Mouse (Mus musculus) hindbrain, embryonic 11.5 days (tissue): ENCODE results near the gene Mpg. TPM values are rescaled to one million over a fixed set of nuclear protein-coding genes. Genes with fewer than 3 reads are reported as not detected.
"Not testable (repeated sequence)": the region's sequence is repeated elsewhere in the genome, so short reads cannot be mapped to it uniquely, and the experiment has no call there.

ENCODE experiments used
- ATAC-seq: fragments of 200-750 bp; cut with Nextera tagmentation; 2 replicates; pipeline ENCODE4 v1.8.0; 2017; ENCODE audit warnings: mild to moderate bottlenecking, moderate TSS enrichment, moderate library complexity; ENCODE audit not compliant: low FRiP score
- DNase-seq: peaks from one replicate; pipeline ENCODE4 v3.0.0-alpha.2; 2015; ENCODE audit warnings: low spot score
- H3K27ac ChIP-seq: fragments of 300-500 bp; sonication (generic); 2 replicates; pipeline ENCODE4 v1.5.1; 2014; ENCODE audit warnings: mild to moderate bottlenecking, low read depth, low read length
- H3K27me3 ChIP-seq: fragments of 300-500 bp; sonication (generic); 2 replicates; pipeline ENCODE4 v1.6.1; 2014; ENCODE audit warnings: mild to moderate bottlenecking, low read length, moderate library complexity, mixed read lengths; ENCODE audit not compliant: control insufficient read depth, insufficient read depth
- H3K36me3 ChIP-seq: fragments of 300-500 bp; sonication (generic); 2 replicates; pipeline ENCODE4 v1.6.1; 2014; ENCODE audit warnings: mild to moderate bottlenecking, low read length, moderate library complexity, mixed read lengths; ENCODE audit not compliant: control insufficient read depth, insufficient read depth
- H3K4me1 ChIP-seq: fragments of 300-500 bp; sonication (generic); replicated peaks from 2 replicates; pipeline ENCODE4 v1.6.1; 2014; ENCODE audit warnings: low read length, mixed read lengths; ENCODE audit not compliant: control insufficient read depth, insufficient read depth
- H3K4me2 ChIP-seq: fragments of 300-500 bp; sonication (generic); replicated peaks from 2 replicates; pipeline ENCODE4 v1.6.1; 2014; ENCODE audit warnings: mild to moderate bottlenecking, low read depth, low read length
- H3K4me3 ChIP-seq: fragments of 300-500 bp; sonication (generic); 2 replicates; pipeline ENCODE4 v1.5.1; 2014; ENCODE audit warnings: low read depth, low read length
- H3K9ac ChIP-seq: fragments of 300-500 bp; sonication (generic); 2 replicates; pipeline ENCODE4 v1.6.1; 2014; ENCODE audit warnings: low read depth, low read length
- H3K9me3 ChIP-seq: fragments of 300-500 bp; sonication (generic); 2 replicates; pipeline ENCODE4 v1.6.1; 2016; ENCODE audit warnings: low read length; ENCODE audit not compliant: control insufficient read depth
- WGBS: fragments of 180-500 bp; shearing (Covaris S2); extraction: QIAGEN DNeasy Blood & Tissue Kit; methylation state at CpG from one replicate; pipeline ENCODE4 v1.1.7; 2014; 5-methylcytosine and 5-hydroxymethylcytosine counted together
- polyA plus RNA-seq: library from polyadenylated mRNA; unstranded; fragments of >200 nt; fragmentation: Nextera tagmentation; extraction: Ambion mirVana; gene quantifications from 2 replicates; pipeline ENCODE4 v1.2.1, GENCODE M21; 2014

Mpg gene
- polyA plus RNA-seq, 1 experiment from 2014 or later: 29.0 TPM

- DNase-seq (no peak), ATAC-seq (no peak)
- Histone ChIP-seq H3K4me1 (no peaks in the 10 kb centered on the region), H3K36me3 (no peaks in the 10 kb centered on the region), H3K27ac (no peak overlapping the region), H3K27me3 (no peaks in the 10 kb centered on the region), H3K9me3 (no peaks in the 10 kb centered on the region), H3K9ac (no peak overlapping the region), H3K4me2 (no peak overlapping the region), H3K4me3 (no peak overlapping the region)
- 72% methylated on average over 14 of the region's 14 CpGs for WGBS
Observed at GRCm38 (mm10) chr11:32198256-32198955, 27.9 kb upstream of the Mpg start.

DNA sequence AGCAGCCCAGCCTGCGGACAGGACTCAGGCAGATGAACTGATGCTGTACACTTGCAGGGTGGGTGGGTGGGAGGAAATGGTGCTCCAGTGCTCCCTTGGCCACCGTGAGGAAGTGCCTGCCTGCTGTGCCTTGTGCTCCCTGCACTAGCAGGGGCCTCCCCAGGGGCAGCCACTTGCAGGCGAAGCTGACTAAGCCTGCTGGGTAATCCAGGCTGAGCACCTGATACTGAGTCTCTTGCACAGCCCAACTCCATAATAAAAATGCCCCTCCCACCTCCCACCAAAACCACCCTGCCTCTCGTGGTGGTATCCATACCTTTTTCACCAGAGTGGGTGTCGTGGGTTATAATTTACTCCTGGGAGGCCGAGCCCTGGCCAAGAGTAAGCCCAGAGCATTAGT, 27.1 kb upstream of the Mpg start:
- Histone ChIP-seq H3K4me1 (no peaks in the 10 kb centered on the region), H3K4me3 (no peak overlapping the region), H3K4me2 (no peak overlapping the region), H3K9ac (no peak overlapping the region), H3K36me3 (no peaks in the 10 kb centered on the region), H3K27me3 (no peaks in the 10 kb centered on the region), H3K27ac (no peak overlapping the region), H3K9me3 (no peaks in the 10 kb centered on the region)
- no peak for ATAC-seq
- 49% methylated on average over 6 of the region's 6 CpGs for WGBS
- no peak for DNase-seq

- Histone ChIP-seq H3K27me3 (peaks cover 2% of the 10 kb centered on the region; the same call in 1 of the 2 replicates), H3K4me1 (peaks cover 2% of the 10 kb centered on the region), H3K27ac (no peak within 1 kb of the TSS), H3K4me3 (no peak within 1 kb of the TSS), H3K9ac (no peak within 1 kb of the TSS), H3K36me3 (no peaks in the 10 kb centered on the region), H3K4me2 (no peak within 1 kb of the TSS), H3K9me3 (no peaks in the 10 kb centered on the region)
- WGBS: 68% methylated on average over 10 of the region's 10 CpGs
- no peak for ATAC-seq
- DNase-seq: no peak
Observed at GRCm38 (mm10) chr11:32200075-32200601, 26.2 kb upstream of the Mpg start, which contains the start of gene Il9r. TSS of gene Il9r (minus strand) at chr11:32200279.

DNA sequence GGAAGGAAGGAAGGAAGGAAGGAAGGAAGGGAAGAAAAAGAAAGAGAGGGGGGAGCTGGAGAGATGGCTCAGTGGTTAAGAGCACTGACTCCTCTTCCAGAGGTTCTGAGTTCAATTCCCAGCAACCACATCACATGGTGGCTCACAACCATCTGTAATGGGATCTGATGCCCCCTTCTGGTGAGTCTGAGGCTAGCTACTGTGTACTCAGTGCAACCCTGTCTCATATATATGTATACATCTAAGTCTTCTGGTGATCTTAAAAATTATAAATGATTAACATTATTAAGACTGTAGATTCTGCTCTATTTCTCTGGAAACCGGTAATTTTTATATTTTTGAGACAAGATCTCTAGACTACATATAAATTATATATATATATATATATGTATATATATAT, 25.3 kb upstream of the Mpg start:
- H3K27me3 ChIP-seq, H3K4me3 ChIP-seq, H3K9me3 ChIP-seq, H3K9ac ChIP-seq, DNase-seq, H3K4me2 ChIP-seq, H3K27ac ChIP-seq, H3K4me1 ChIP-seq, ATAC-seq, H3K36me3 ChIP-seq: not testable (repeated sequence)
- 56% methylated on average over 1 of the region's 1 CpGs for WGBS

DNA sequence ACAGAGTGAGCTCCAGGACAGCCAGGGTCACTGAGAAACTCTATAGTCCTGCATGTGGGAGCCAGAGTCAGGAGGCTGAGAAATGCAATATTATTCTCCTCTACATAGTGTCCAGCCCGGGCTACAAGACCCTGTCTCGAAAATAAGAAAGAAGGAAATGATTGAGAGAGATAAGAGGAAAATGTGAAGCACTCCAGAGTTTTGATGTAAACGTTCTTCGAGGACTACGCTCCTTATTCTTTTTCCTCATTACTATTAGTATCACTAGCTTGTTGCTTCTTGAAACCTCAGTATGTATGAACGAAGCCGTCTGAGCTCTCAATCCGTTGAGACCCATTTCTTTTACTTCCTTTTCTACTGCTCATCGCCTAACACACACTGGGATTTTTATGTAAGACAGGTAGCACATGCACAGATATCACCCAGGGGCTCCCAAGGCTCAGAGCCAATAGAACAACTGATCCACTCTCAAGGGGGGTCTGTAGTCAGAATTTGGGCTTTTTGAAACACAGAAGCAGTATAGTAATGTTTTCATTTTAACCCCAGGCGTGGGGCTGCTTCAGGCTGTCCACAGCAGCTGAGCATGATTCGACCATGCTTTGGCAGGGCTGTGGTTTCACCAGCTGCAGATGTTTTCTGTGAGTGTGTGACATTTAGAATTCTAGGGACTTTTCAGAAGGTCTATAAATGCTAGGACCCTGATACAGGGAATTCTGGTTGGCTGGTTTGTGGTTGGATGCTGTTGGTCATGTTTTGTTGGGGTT, 24.2 kb upstream of the Mpg start:
- peaks cover 2% of the 10 kb centered on the region; the same call in 1 of the 2 replicates for H3K27me3 ChIP-seq
- H3K4me2 ChIP-seq: no peak overlapping the region
- no peak overlapping the region for H3K9ac ChIP-seq
- ATAC-seq (no peak), DNase-seq (no peak)
- no peak overlapping the region for H3K4me3 ChIP-seq
- no peaks in the 10 kb centered on the region for H3K9me3 ChIP-seq
- no peak overlapping the region for H3K27ac ChIP-seq
- WGBS: 82% methylated on average over 11 of the region's 11 CpGs
- H3K36me3 ChIP-seq: no peaks in the 10 kb centered on the region
- peaks cover 2% of the 10 kb centered on the region for H3K4me1 ChIP-seq

DNA sequence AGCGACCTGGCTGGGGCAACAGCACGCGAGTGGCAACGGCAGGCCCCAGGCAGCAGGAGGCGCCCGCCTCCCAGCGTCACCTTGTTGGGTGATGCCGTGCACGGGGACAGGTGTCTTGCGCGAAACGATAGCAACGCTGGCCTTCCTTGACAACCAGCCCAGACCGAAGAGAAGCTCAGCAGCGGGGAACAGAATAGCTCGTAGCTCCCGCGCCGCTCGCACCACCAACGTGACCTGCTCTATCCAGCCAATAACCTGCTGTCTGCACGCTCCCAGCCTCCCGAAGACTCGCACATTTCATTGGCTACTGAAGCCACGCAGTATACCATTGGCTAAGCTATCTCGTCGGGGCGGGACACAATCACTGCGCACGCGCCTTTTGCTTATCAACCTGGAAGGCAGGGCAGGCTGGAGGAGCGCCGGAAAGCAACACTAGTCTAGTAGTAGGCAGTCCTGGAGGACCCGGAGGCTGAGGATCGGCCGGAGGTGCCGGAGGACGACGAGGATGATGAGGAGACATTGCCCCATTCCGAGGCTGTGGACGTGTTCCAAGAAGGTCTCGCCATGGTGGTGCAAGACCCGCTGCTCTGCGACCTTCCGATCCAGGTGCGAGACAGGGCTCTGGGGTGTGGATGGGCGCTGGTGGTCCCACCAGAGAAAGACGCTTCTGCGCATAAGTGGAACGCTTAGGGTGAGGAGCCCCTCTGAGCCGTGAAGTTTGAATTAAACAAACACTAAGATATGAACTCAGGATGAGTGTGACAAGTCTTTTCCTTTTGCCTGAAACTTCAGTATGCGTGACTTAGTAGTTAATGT, 21.0 kb upstream of the Mpg start, which contains the start of gene Snrnp25:
Gene Snrnp25, plus strand, starts transcription at position 358 of the 816 bp plus-strand sequence.
- Histone ChIP-seq H3K27me3 (peaks cover 2% of the 10 kb centered on the region; the same call in 1 of the 2 replicates), H3K9ac (peak within 1 kb of the TSS; percentile 52), H3K4me3 (peak within 1 kb of the TSS; percentile 66), H3K27ac (no peak within 1 kb of the TSS), H3K9me3 (no peaks in the 10 kb centered on the region), H3K4me2 (peak within 1 kb of the TSS; percentile 62), H3K4me1 (peaks cover 2% of the 10 kb centered on the region), H3K36me3 (peaks cover 6% of the 10 kb centered on the region; the same call in 1 of the 2 replicates)
- ATAC-seq (peak; percentile 100), DNase-seq (peak; percentile 97)
- WGBS: under 1% methylated on average over 52 of the region's 52 CpGs

- no peak for ATAC-seq
- H3K4me2 ChIP-seq: no peak overlapping the region
- no peak overlapping the region for H3K27ac ChIP-seq
- H3K4me1 ChIP-seq: no peaks in the 10 kb centered on the region
- H3K4me3 ChIP-seq: no peak overlapping the region
- H3K9ac ChIP-seq: no peak overlapping the region
- 86% methylated on average over 9 of the region's 9 CpGs for WGBS
- no peak for DNase-seq
- peaks cover 6% of the 10 kb centered on the region; the same call in 1 of the 2 replicates for H3K36me3 ChIP-seq
- H3K9me3 ChIP-seq: no peaks in the 10 kb centered on the region
- no peaks in the 10 kb centered on the region for H3K27me3 ChIP-seq
Observed at GRCm38 (mm10) chr11:32210623-32211022, 15.7 kb upstream of the Mpg start.

DNA sequence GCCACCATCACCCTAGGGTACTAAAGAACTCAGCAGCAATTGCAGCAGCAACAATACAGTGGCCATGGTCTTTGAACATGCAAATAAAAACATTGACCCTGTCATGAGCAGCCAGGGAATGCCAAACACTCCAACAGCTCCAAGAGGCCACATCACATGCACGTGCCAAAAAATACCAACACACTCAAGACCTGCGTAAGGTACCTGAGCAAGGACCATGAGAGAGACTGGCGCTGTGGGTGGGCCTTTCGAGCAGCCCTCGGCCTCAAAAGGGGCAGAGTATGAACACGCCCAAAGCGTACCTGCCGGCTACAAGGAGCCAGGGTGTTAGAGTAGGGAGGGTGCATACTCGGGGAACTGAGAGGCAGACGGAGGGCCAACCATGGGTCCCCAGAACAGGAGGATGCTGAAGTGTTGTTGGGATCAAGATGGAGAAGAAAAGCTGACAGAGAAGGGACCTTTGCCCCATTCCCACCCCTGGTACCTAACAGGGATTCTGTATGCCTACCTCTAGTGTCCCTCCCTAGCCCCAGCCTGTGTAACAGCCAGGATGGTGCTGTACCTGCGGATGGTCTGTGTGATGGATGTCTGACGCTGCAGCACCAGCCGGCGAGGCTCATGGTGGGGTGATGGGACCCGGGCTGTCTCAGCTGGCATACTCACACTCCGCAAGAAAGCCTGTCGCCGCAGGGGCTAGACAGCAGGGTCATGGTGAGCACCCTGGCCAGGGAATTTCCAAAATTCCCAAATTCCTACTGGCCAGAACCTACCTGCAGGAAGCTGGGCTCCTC, 10.7 kb upstream of the Mpg start:
- peaks cover 4% of the 10 kb centered on the region; the same call in 1 of the 2 replicates for H3K4me1 ChIP-seq
- H3K4me2 ChIP-seq: no peak overlapping the region
- 93% methylated on average over 18 of the region's 18 CpGs for WGBS
- no peaks in the 10 kb centered on the region for H3K9me3 ChIP-seq
- H3K4me3 ChIP-seq: no peak overlapping the region
- H3K9ac ChIP-seq: no peak overlapping the region
- H3K27me3 ChIP-seq: no peaks in the 10 kb centered on the region
- no peak for DNase-seq
- H3K27ac ChIP-seq: no peak overlapping the region
- H3K36me3 ChIP-seq: no peaks in the 10 kb centered on the region
- no peak for ATAC-seq
